Mouse (Mus musculus) ovary, postnatal 14 days (tissue): Measurements from ENCODE around the gene Wnt9b.

Experiments used
- DNase-seq: peaks from one replicate; pipeline ENCODE4 v3.0.0; 2022; ENCODE audit warnings: low spot score

Wnt9b gene

GRCm38 (mm10) chr11:103683667-103684334, 65.8 kb downstream of the Wnt9b start:
- no peak for DNase-seq
